Mouse (Mus musculus) limb, embryonic 12.5 days (tissue): ENCODE data around the gene Hdac5. TPM values are rescaled to one million over a fixed set of nuclear protein-coding genes. Genes with fewer than 3 reads are reported as not detected.

Source experiments
- ATAC-seq: fragments of 200-750 bp; cut with Nextera tagmentation; 2 replicates; pipeline ENCODE4 v1.8.0; 2017; ENCODE audit warnings: low read depth, moderate TSS enrichment; ENCODE audit not compliant: insufficient number of reproducible peaks, insufficient read depth, low FRiP score, low TSS enrichment
- H3K27ac ChIP-seq: fragments of 300-500 bp; sonication (generic); 2 replicates; pipeline ENCODE4 v1.5.1; 2016; ENCODE audit warnings: mild to moderate bottlenecking, moderate library complexity
- H3K27me3 ChIP-seq: fragments of 300-500 bp; sonication (generic); 2 replicates; pipeline ENCODE4 v1.6.1; 2016; ENCODE audit warnings: mild to moderate bottlenecking, moderate library complexity
- H3K36me3 ChIP-seq: fragments of 300-500 bp; sonication (generic); 2 replicates; pipeline ENCODE4 v1.6.1; 2016; ENCODE audit warnings: mild to moderate bottlenecking, moderate library complexity
- H3K4me1 ChIP-seq: fragments of 300-500 bp; sonication (generic); replicated peaks from 2 replicates; pipeline ENCODE4 v1.6.1; 2016
- H3K4me2 ChIP-seq: fragments of 300-500 bp; sonication (generic); 2 replicates; pipeline ENCODE4 v1.6.1; 2016; ENCODE audit warnings: mild to moderate bottlenecking, moderate library complexity
- H3K4me3 ChIP-seq: fragments of 300-500 bp; sonication (generic); replicated peaks from 2 replicates; pipeline ENCODE4 v1.5.1; 2016; ENCODE audit warnings: mild to moderate bottlenecking
- H3K9ac ChIP-seq: fragments of 300-500 bp; sonication (generic); replicated peaks from 2 replicates; pipeline ENCODE4 v1.6.1; 2016; ENCODE audit warnings: mild to moderate bottlenecking, moderate library complexity
- H3K9me3 ChIP-seq: fragments of 300-500 bp; sonication (generic); 2 replicates; pipeline ENCODE4 v1.6.1; 2016; ENCODE audit warnings: mild to moderate bottlenecking, moderate library complexity
- WGBS: fragments of 180-500 bp; shearing (Covaris S2); methylation state at CpG from one replicate; pipeline ENCODE4 v1.1.7; 2016; 5-methylcytosine and 5-hydroxymethylcytosine counted together
- polyA plus RNA-seq: library from polyadenylated mRNA; unstranded; fragments of >200 nt; fragmentation: Nextera tagmentation; extraction: Ambion mirVana; gene quantifications from 2 replicates; pipeline ENCODE4 v1.2.1, GENCODE M21; 2016

The Hdac5 gene
- polyA plus RNA-seq, 1 experiment from 2014 or later = 58.1 TPM

DNA sequence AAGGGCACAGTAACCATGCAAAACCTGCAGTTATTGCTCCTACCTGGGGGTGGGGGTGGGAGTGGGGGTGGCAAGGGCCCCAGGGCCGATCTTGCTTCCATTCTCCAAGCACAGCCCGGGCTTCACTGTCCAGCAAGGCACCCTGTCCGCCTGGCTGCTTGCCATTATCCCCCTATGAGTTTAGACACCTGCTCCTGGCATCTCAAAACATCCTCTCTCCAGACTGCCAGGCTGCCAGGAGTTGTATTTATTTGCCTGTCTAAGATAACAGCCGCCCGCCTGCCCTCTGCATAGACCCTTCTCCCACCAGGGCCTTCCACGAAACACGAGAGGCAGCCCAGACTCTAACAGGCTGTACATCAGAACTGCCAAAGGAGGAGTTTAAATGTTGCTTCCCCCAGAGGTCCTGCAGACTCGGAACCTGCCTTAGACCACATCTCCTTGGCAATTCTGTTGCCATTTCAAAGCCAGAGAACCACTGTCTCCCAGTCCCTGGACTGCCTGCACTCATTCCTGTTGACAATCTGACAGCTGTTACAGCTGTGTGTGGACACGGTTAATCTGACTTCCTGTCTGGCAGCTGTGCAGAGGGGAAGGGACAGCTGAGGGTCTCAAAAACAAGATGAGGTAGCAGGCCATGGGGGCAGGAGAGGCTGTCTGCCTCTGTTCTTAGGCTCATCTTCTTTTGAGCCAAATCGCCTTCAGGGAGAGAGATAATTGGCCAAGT, 15.4 kb downstream of the Hdac5 start:
- Histone ChIP-seq H3K9ac (no peak overlapping the region), H3K4me1 (peaks cover 81% of the 10 kb centered on the region), H3K4me3 (no peak overlapping the region), H3K27me3 (no peaks in the 10 kb centered on the region), H3K9me3 (no peaks in the 10 kb centered on the region), H3K27ac (peak overlapping the region; percentile 41; the same call in 1 of the 2 replicates), H3K36me3 (peaks cover 3% of the 10 kb centered on the region; the same call in 1 of the 2 replicates), H3K4me2 (no peak overlapping the region)
- no peak for ATAC-seq
- WGBS = 58% methylated on average over 10 of the region's 10 CpGs

DNA sequence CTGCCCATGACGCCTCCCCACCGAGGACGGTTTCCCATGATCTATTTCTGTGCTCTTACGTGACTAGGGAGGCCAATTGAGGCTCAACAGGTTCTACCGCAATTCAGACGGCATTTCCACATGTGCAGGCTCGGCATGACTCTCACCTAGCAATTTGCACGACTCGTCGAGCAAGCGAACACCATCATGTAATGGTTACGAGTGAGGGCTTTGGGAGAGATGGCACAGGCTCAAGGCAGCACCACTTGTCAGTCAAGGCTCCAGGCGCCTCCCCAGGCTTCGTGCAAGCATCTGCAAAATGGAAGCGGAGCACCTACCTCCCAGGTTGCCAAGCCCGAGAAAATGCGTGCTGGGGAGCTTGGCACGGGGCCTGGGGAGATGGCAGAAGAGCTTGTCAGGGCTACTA, 18.0 kb downstream of the Hdac5 start:
- no peak overlapping the region for H3K4me2 ChIP-seq
- H3K27ac ChIP-seq = no peak overlapping the region
- no peaks in the 10 kb centered on the region for H3K9me3 ChIP-seq
- no peak overlapping the region for H3K4me3 ChIP-seq
- H3K27me3 ChIP-seq = no peaks in the 10 kb centered on the region
- WGBS = 61% methylated on average over 18 of the region's 18 CpGs
- H3K9ac ChIP-seq = no peak overlapping the region
- peaks cover 3% of the 10 kb centered on the region; the same call in 1 of the 2 replicates for H3K36me3 ChIP-seq
- peaks cover 76% of the 10 kb centered on the region for H3K4me1 ChIP-seq
- no peak for ATAC-seq

DNA sequence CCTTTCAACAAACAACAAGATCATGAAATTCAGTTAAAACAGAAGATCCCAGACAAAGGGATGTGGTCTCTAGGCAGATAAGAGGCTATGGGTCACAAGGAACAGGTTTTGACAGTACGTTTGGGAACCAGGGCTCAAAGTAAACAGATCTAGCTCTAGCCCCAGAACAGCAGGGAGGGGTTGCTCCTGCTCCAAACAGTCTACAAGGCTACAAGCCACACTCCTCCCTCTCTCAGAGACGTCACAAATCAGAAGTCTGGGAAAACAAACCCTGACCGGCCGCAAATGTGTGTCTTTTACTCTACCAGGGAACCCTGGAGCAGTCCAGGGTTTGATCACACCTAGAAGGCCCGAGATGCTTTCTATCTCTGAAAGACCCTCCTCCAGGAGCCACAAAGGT, 19.0 kb downstream of the Hdac5 start:
- Histone ChIP-seq H3K4me3 (no peak overlapping the region), H3K9ac (peak overlapping the region; percentile 2; the same call in 1 of the 2 replicates), H3K4me1 (peaks cover 73% of the 10 kb centered on the region), H3K36me3 (peaks cover 12% of the 10 kb centered on the region), H3K9me3 (no peaks in the 10 kb centered on the region), H3K27me3 (no peaks in the 10 kb centered on the region), H3K27ac (0 out of 2 replicates have a peak overlapping the region, but pooled peaks have one; percentile 1), H3K4me2 (no peak overlapping the region)
- no peak for ATAC-seq
- 40% methylated on average over 5 of the region's 5 CpGs for WGBS

DNA sequence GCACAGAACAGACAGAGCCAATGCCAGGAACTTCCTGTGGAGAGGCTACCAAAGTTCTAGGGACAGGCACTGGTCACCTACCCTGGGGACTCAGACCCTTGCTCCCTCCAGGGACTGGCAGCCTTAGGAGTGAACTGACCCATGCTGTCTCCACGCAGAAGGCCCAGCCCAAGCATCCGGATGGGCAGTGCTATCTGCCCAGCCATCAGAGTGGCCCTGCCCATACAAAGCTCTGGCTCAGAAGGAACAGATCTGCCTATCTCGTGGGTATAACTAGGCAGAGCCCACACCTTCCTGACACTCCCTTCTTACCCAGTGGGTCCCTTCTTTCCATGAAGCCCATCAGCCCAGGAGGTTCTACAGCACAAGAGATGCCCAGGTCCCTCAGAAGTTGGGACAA, 19.8 kb downstream of the Hdac5 start:
- H3K9ac ChIP-seq = no peak overlapping the region
- WGBS = 68% methylated on average over 3 of the region's 3 CpGs
- peaks cover 21% of the 10 kb centered on the region for H3K36me3 ChIP-seq
- H3K9me3 ChIP-seq = no peaks in the 10 kb centered on the region
- no peak overlapping the region for H3K4me3 ChIP-seq
- ATAC-seq = no peak
- H3K27me3 ChIP-seq = no peaks in the 10 kb centered on the region
- H3K4me2 ChIP-seq = no peak overlapping the region
- no peak overlapping the region for H3K27ac ChIP-seq
- H3K4me1 ChIP-seq = peaks cover 64% of the 10 kb centered on the region

DNA sequence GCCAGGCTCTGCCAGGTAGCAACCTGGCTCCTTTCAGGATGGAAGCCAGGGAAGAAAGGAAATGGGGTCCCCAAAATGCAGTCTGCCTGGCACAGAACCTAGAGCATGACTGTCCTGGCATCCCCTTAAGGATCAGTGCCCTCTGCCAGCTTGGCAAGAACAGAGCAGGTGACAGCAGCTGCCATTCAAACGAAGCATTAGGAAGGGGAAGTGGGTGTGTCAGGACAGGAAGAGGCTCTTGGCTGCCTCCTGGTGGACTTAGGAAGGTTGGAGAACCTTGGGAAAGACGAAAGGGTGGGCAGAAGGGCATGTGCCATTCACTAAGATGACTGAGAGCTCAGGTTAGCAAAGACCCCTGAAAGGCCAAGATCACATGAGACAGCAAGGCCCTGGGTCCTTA, 20.2 kb downstream of the Hdac5 start:
- H3K4me3 ChIP-seq = no peak overlapping the region
- H3K9me3 ChIP-seq = no peaks in the 10 kb centered on the region
- no peaks in the 10 kb centered on the region for H3K27me3 ChIP-seq
- ATAC-seq = no peak
- H3K9ac ChIP-seq = no peak overlapping the region
- WGBS = 20% methylated on average over 2 of the region's 2 CpGs
- no peak overlapping the region for H3K4me2 ChIP-seq
- peaks cover 60% of the 10 kb centered on the region for H3K4me1 ChIP-seq
- H3K36me3 ChIP-seq = peaks cover 25% of the 10 kb centered on the region
- no peak overlapping the region for H3K27ac ChIP-seq

DNA sequence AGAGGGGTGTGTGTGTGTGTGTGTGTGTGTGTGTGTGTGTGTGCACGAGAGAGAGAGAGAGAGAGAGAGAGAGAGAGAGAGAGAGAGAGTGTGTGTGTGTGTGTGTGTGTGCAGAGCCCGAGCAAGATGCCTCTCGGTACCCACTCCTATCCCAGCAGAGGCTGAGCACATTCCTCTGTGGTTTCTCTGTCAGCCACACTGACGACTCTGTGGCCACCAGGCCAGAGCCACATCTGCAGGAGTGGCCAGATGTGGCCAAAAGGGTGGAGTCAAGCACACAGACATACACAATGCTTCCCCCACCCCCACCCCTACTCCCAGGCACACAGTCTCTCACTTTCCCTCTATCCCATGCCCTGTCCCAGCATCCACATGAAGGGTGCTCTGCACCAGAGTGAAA, 21.1 kb downstream of the Hdac5 start:
- H3K36me3 ChIP-seq = peaks cover 34% of the 10 kb centered on the region
- no peaks in the 10 kb centered on the region for H3K9me3 ChIP-seq
- no peak overlapping the region for H3K9ac ChIP-seq
- ATAC-seq = no peak
- H3K4me3 ChIP-seq = no peak overlapping the region
- H3K4me2 ChIP-seq = no peak overlapping the region
- WGBS = 69% methylated on average over 3 of the region's 4 CpGs
- H3K27me3 ChIP-seq = no peaks in the 10 kb centered on the region
- peak overlapping the region; percentile 62; the same call in 1 of the 2 replicates for H3K27ac ChIP-seq
- peaks cover 51% of the 10 kb centered on the region for H3K4me1 ChIP-seq

DNA sequence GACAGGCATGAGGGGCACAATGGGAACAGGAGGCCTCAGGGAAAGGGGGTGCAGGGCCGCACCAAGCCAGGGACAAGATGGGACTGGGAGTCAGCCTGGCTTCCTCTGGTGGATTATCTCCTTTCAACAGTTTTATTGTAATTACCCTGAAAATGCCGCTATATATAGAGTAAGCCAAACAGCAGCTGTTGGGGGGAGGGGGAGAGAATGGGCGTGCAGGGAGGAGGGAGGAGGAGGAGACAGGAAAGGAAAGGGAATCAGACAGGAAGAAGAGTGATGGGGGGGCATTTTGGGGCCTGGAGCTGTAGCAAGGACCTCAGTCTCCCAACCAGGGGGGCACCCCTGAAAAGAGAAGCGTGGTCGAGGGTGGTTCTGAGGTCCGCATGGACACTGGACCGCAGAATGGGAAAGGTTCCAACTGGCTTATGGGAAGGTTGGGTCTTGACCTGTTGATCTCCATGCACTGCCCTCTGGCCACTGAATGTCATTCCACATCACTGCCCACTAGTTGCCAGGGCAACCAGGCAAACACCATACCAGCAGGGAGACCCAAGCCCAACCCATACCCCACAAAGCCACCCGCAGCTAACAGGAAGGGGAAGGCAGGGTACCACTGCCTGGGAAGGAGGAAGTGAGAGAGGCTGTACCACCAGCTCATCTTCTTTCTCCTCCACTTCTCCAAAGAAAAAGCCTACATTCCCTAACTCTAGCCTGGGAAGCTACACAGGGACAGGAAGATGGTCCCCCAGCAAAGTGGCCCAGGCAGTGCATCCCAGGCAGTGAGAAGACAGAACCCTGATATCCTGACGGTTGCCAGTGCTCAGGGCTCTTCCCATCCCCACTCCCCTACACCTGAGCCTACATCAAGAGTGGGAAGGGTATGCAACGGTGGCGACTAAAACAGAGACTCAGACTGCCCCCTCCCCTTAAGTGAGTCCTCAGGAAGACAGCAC, 21.9 kb downstream of the Hdac5 start:
- no peaks in the 10 kb centered on the region for H3K9me3 ChIP-seq
- peaks cover 41% of the 10 kb centered on the region for H3K36me3 ChIP-seq
- 60% methylated on average over 11 of the region's 11 CpGs for WGBS
- no peak overlapping the region for H3K9ac ChIP-seq
- no peak overlapping the region for H3K4me2 ChIP-seq
- peak overlapping the region; percentile 50; the same call in 1 of the 2 replicates for H3K27ac ChIP-seq
- no peaks in the 10 kb centered on the region for H3K27me3 ChIP-seq
- peak; percentile 18; the same call in 1 of the 2 replicates for ATAC-seq
- H3K4me3 ChIP-seq = no peak overlapping the region
- H3K4me1 ChIP-seq = peaks cover 45% of the 10 kb centered on the region

DNA sequence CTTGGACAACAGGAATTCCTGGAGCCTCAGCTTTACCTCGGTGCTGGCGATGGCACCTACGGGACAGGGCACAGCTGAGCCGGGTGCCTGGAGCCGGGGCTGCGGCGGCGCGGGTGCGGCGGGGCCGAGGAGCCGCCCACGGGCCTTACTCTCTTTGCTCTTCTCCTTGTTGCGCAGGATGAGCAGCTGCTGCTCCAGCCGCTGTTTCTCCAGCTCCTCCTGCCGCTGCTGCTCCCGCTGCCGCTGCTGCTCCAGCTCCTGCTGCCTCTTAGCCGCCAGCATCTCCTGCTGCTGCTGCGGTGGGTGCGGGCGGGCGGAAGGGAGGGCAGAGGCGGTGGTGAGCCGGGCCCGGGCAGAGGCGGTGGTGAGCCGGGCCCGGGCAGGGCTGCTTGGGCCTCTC, 23.5 kb downstream of the Hdac5 start:
- Histone ChIP-seq H3K4me2 (no peak overlapping the region), H3K27me3 (no peaks in the 10 kb centered on the region), H3K9me3 (no peaks in the 10 kb centered on the region), H3K4me1 (peaks cover 38% of the 10 kb centered on the region), H3K36me3 (peaks cover 54% of the 10 kb centered on the region), H3K27ac (no peak overlapping the region), H3K9ac (no peak overlapping the region; the same call in 1 of the 2 replicates), H3K4me3 (no peak overlapping the region)
- 55% methylated on average over 28 of the region's 30 CpGs for WGBS
- ATAC-seq = no peak

DNA sequence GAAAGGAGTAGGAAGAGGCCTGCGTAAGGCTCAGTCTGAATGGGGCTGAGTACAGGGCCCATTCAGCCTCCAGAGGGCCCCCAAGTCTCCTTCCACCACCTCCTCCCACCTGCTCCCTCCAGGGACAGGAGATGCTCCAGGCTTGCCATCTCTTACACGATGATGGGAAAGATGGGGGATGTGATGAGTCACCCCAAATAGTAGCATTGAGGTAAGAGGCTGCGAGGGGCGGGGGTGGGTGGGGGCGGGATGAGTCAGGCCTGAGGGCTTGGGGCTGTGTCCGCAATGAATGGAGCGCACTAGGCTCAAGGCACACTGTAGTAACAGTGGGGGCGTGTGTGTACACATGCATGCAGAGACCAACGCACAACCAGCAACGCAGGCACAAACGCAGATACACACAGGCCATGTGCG, 28.6 kb downstream of the Hdac5 start:
- WGBS = 78% methylated on average over 12 of the region's 12 CpGs
- Histone ChIP-seq H3K9me3 (no peaks in the 10 kb centered on the region), H3K9ac (no peak overlapping the region), H3K4me2 (no peak overlapping the region), H3K27ac (no peak overlapping the region), H3K27me3 (no peaks in the 10 kb centered on the region), H3K4me3 (no peak overlapping the region), H3K36me3 (peaks cover 99% of the 10 kb centered on the region), H3K4me1 (peaks cover 9% of the 10 kb centered on the region)
- no peak for ATAC-seq

DNA sequence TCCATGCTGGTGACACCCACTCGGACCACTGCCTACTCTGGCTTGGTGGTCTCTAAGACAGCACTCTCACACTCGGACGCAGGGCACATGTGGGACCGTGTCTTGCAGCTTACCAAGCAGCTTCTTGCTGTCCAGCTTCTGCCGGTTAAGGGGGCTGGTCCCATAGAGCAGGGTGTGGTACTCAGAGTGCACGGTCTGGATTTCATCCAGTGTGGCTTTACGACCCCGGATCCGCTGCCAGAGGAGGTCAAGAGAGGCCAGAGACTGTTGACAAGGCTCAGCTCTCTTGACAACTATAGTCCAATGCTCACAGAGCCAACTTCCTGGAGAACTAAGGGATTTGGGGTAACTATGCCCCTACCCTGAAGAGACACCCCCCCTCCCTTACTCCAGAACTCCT, 30.1 kb downstream of the Hdac5 start:
- Histone ChIP-seq H3K27me3 (no peaks in the 10 kb centered on the region), H3K9ac (no peak overlapping the region), H3K4me1 (peaks cover 8% of the 10 kb centered on the region; the same call in 1 of the 2 replicates), H3K27ac (no peak overlapping the region), H3K36me3 (peaks cover 99% of the 10 kb centered on the region), H3K4me3 (no peak overlapping the region), H3K4me2 (no peak overlapping the region), H3K9me3 (no peaks in the 10 kb centered on the region)
- WGBS = 30% methylated on average over 9 of the region's 9 CpGs
- ATAC-seq = no peak

DNA sequence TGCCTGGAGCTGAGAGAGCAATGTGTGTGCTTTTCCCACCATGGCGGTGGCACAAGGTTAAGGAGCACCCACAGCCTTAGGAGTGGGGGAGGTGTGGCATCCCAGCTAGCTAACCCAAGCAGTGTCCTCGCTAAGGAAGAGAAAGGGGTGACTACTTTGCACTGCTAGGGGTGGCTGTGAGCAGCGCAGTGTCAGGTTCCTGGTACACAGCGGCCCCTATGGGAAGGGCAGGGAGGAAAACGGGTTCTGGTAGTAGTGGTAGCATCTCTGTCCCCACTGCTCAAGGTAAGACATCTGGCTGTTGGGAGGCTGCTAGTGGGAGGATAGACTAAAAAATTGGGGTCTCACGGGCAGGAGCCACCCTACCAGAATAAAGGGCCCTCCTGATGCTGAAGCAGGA, 31.7 kb downstream of the Hdac5 start:
- no peak for ATAC-seq
- Histone ChIP-seq H3K36me3 (peaks cover 99% of the 10 kb centered on the region), H3K27me3 (no peaks in the 10 kb centered on the region), H3K9ac (no peak overlapping the region), H3K27ac (no peak overlapping the region), H3K9me3 (no peaks in the 10 kb centered on the region), H3K4me2 (no peak overlapping the region), H3K4me3 (no peak overlapping the region), H3K4me1 (peaks cover 8% of the 10 kb centered on the region; the same call in 1 of the 2 replicates)
- 58% methylated on average over 6 of the region's 6 CpGs for WGBS
